Mouse (Mus musculus): ENCODE data around the gene Zfp94.

DNA sequence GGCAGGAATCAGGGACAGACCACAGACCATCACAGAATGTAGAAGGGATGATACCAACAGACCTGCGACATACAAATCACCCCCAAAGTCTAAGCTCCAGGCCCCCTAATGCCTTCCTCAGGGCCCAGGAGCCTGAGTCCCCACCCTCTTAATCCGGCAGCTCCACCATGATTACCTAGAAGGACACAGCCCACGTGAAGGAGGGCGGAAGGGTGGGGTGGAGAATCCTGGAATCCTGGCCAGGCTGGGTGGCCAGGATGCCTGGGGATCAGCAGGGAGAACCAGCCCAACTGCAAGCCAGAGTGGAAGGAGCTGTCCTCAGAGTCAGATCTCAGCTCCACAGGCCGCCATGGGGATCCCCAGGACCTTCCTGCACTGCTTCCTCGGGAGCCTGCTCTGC lies 32.4 kb upstream of the Zfp94 start, which contains the start of gene Lypd5:
- TF ChIP-seq POLR2A (IDR thresholded peaks at IDR 0.05; ENCODE audit: control insufficient read depth, extremely low read depth, insufficient read depth, low read length, poor library complexity) (no peak), CTCF (IDR thresholded peaks at IDR 0.05; ENCODE audit: borderline replicate concordance, control insufficient read depth, extremely low read depth, insufficient read depth, low read length, poor library complexity) (no peak)

Measured in thymus, adult 2 months (tissue).